Mouse (Mus musculus) thymus, postnatal 4 days (tissue): Measurements from ENCODE around the gene Sptbn1.
A peak's percentile ranks its signal among the peaks of the same experiment; 100 is the strongest.
"Not testable (repeated sequence)": the region's sequence is repeated elsewhere in the genome, so short reads cannot be mapped to it uniquely, and the experiment has no call there.

Source experiments
- DNase-seq: peaks from one replicate; pipeline ENCODE4 v3.0.0; 2021

Gene Sptbn1

DNA sequence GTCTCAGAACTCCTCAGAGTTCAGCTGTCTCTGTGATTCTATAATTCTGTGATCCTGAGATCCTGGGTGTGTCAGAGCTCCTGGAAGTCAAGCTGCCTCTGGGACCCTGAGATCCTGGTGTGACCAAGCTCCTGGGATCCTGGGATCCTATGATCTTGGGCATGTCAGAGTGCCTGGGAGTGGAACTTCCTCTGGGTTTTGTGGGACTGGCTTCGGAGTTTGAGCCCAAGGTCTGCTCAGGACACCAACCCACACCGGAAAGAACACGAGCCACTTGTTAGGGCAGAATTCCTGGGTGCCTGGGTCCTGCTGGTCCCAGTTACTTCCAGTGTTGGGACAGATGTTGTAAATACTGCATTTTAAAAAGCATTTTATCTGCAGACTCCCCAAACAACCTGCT lies 12.8 kb downstream of the Sptbn1 start:
- DNase-seq, result not testable (repeated sequence)

DNA sequence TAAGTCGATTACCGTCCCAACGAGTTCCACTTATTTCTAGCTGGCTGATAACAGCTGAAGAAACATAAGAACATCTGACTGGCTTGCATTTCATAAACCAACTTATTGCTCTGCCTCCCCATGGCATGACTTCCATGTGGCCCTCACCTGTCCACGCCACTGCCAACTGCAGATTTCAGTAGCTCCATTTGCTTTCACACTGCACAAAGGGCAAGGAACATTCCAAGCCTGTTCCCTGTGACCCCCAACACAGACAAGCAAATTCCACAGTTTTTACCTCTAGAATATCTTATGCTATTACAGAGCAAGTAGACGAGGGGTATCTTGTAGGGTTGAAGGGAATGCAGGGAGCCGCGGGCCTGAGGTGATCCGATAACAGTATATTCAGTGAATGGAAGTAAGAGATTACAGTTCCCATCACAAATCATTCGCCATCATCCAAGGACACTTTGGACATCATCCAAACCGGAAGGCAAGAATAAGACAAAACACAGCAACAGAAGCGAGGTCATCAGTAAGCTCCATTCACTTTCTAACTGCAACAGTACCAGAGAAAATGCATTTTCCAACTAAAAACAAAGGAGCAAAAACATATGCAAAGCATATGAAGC lies 16.6 kb downstream of the Sptbn1 start:
- no peak for DNase-seq

DNA sequence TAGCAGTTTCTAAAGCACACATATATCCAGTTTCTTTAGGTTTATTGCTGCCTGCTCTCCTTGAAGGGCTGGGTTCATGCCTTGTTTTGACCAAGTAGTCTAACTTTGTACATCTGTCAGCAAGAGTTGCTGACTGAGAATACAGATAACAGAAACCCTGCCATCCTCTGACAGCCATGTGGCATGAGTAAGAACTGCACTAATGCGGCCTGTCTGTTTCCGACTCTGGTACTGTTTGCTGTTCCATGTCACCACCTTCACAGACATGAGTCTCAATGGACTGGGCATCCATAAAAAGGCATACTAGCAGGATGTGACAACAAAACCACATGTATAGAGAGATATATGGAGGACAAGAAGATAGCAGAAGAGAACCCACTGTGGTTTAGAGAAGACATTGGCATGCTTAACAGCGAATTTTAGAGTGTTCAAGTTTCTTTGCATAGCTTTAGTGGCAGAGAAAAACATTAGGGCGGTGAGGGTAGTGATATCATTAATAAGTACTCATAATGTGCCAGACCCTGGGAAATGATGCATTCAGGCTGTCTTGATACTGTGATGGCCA lies 18.4 kb downstream of the Sptbn1 start:
- no peak for DNase-seq

DNA sequence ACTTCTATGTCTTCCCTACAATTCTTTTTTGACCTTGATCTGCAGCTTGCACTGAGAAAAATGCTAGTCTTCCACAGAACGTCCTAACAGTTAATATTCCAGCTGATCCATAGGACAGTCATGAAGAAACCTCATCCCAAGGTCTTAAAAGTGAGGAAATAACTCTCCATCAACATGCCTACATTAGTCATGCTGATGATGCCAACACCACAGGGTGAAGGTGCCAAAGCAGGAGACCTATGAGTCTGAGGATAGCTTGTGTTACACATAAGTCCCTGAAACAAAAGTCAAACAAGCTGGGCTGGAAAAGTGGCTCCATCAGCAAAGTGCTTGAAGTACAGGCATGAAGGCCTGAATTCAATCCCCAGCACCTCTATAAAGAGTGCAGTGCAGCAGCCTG lies 20.9 kb downstream of the Sptbn1 start:
- DNase-seq, result no peak

DNA sequence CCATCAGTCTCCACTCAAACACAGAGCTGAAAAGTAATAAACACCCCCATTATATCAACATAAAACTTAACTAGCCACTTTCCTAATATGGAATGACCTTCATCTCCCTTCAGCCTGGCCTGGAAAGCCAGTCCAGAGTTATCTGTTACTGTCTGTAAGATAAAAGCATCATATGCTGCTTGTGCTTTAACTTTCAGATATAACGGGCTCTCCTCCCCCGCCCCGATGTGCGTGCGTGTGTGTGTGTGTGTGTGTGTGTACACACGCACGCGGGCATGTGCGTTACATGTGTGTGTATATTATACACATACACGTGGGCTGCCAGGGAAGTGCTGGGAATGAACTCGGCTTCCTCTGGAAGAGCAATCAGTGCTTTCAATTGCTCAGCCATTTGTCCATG lies 21.8 kb downstream of the Sptbn1 start:
- DNase-seq, result no peak

DNA sequence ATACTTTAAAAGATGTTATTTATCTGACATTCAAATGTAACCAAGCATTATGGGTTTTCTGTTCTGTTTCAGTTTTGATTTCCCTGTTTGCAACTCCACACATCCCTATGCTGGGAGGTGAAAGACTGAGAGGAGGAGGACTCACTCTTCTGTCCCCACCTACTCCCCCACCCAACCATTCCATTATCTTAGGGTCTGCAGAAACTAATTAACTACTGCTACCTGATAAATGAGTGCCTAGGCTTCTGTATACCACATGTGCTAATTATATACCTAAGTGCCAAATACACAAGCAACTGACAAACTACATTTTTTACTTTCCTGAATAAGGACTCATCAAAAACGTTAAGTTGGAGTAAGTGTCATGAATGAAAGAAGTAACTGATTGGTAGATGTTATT lies 23.8 kb downstream of the Sptbn1 start:
- no peak for DNase-seq

DNA sequence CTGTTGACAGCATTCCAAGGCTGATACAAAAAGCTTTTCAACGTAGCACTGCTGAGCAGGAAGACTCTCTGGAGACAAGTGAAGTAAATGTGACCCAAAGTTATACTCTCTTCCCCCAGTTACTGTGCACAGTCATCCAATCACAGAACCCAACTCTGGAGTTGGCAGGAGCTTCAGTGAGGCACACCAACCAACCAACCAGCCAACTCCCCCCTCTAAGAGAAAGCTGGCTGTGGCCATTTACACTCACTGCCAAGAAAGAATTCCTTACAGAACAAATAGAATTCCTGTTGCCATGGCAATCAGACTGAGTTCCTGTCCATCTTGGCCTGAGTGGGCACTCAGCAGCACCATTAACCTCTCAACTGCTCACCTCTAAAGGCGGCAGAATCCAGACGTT lies 24.4 kb downstream of the Sptbn1 start:
- no peak for DNase-seq

DNA sequence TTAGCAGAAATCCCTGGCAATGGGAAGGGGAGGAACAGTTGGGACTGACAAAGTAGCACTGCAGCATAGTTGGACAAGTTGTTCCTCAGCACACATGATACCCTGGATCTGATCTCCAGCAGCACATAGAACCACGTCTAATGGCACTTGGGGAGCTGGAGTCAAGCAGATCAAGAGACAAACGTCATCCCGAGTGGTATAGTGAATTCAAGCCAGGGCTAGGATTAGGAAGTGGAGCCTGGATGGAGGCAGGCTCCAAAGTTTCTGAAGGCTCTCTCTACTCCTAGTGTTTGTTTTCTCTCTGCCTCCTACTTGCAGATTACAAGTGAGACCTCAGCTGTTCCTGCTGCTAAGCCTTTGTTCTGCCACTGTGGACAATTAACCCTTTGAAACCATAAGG lies 27.1 kb downstream of the Sptbn1 start:
- DNase-seq, result no peak

DNA sequence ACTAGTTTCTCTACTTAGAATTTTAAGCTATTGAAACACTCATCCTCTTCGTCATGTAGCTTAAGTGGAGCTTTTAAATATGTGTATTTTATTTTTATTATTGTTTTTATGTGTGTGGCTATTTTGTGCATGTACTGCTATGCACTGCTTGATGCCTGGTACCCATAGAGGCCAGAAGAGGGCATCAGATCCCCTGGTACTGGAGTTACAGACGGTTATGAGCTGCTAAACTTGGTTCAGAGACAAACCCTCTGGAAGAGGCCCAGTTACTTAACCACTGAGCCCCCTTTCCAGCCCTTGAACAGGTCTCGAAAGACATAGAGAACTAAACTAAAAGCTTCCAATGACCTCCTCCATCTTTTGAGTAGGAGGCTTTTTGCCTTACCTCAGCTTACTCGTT lies 30.0 kb downstream of the Sptbn1 start:
- peak; percentile 42 for DNase-seq

DNA sequence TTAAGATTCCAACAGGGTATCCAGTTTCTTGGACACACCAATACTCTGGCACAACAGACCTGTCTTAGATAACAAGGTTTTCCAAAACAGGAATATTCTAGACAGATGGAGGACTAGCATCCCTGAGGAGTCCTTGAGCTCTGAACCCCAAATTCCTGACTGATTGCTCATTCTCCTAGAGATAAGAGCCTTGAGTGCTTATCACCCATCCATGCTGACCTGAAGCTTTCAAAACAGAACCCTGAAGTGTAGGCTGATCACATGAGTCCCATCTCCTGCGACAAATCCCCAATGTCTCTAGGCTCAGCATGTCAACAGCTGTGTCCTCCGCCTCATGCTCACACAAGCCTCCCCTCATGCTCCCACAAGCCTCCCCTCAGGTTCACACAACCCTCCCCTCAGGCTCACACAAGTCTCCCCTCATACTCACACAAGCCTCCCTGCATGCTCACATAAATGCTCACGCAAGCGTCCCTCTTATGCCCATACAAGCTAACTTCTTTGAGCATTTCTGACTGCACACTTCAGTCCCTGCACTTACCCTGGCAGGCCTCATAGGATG lies 31.2 kb downstream of the Sptbn1 start:
- no peak for DNase-seq

DNA sequence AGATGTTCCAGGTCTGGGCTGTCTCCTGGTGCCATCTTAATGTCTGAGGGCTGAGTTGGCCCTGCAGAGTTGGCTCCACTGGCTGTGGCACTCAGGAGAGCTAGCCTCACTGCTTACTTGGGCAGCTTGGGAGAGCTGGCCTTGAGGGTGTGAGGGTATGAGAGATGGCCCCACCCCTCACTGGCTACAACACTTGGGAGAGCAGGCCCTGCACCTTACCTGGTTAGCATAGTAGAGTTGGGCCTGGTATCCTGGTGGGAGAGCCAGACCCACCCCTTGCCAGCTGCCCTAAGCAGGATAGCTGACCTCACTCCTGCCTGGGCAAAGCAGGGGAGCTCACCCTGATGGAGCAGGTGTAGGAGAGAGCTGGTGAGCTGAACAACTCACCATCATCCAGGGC lies 32.3 kb downstream of the Sptbn1 start:
- no peak for DNase-seq

DNA sequence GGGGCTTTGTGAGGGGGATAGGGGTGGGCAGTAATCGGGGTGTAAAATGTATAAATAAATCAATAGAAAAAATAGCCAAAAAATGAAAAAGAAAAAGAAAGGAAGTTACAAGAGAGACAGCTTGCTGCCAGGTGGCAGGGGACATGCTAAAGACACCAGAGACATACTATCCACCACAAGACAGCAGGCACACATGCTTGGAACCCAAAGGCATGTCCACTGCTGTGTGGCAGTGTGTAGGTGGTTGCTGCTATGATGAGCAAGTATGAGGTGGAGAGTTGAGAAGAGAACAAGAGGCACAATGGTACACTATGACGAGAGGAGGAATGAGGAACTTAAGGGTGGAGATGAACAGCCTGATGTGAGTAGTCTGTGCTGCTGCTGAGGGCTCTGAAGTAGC lies 32.8 kb downstream of the Sptbn1 start:
- DNase-seq, result no peak

DNA sequence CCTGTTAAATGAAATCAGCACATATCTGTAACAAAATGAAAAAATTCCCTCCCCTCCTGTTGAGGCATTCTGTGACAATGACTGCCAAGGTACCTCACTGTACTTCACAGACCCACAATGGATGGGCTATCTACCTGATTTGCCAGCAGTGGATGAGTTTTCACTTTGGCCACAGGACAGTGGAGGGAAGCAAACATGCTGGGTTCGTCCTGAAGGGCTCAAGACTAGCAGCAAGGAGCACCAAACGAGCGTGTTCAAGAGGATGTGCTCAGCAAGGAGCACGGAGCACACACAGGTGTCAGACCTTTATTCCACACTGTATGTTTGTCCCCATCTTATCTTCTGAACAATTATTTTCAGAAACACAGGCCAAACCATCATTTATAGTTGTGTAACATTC lies 34.0 kb downstream of the Sptbn1 start:
- no peak for DNase-seq

DNA sequence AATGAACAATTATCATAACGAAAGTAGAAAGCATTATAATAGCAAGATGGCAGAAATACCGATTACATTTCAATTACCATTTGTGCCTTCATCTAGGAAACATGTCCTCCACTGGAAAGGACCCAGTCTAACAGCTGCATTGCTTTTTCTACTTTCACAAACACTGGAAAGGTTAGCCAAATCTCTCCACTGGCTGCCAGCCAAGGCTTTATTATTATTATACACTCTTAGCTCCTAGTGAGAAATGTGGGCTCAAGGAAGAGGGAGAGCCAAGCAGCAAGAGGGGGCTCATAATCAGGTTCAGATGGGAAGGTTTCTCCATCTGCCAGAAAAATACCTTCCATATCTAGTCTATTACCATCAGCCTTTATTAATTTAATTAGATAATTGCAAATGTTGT lies 35.9 kb downstream of the Sptbn1 start:
- no peak for DNase-seq

DNA sequence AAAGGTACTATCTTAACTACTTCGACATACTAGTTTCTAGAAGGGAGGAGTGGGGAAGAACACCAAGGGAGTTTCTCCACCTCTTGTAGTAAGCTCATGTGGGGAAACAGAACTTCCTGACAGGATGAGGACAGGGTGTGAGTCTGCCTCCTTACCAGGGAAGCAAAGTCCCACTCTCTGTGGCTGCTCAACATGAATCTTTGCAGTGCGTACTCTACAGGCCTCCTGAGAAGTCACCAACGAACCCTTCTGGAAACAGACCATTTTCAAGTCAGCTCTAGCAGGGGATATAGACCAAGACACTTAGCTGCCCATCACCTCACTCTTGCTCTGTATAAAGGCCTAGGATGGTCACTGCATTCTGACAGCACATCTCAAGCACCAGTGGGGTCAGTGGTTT lies 36.6 kb downstream of the Sptbn1 start:
- DNase-seq, result no peak

DNA sequence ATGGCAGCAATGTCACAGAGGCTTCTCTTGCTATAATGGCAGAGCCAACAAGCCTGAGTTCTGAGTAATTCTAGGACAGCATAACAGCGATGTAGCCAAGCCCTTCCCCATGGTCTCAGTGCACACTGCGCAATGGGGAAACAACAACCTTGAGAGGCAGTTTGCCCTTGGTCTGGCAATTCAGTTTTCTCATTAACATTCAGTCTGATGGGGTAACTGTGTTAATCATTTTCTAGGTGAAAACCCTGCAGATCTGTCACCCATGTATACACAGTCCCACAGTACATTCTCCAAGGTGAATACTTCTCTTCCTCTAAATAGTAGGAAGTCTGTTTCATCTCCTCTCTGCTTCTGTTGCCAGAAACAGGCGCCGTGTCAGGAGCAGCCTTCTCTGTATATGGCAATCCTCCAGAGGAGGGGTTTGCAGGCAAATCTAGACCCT lies 37.6 kb downstream of the Sptbn1 start:
- no peak for DNase-seq

DNA sequence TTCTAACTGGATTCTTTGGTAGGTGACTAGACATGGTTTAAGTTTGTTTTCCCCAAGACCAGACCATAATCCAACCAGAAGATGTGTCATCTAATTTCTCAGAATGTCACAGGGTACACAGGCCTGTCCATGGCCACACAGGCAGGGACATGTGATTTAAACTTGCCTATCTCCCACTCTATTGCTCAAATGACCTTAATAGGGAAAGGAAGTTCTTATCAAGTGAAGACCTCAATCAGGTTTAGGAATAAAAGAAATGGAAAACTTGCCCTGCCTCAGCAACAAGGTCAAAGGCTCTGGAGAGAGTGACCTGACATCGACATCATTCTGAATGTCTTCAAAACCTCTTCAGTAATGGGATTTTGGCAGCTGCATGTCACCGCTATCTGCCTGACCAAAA lies 41.2 kb downstream of the Sptbn1 start:
- no peak for DNase-seq

DNA sequence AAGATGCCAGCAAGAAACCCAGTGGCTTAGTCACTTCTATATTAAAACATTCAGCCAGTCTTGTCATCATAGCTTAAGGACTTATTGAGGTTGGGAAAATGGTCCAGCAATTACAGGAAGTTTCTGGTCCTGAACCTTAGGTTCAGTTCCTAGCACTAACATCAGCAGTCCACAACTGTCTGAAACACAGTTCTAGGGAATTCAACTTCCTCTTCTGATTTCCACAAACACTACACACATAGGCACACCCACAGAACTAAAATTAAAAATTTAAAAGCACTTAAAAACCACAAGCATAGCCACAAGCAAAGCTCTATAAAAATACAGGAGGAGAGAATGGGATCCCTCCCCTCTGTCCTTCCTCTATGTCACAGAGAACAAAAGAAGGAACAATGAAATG lies 43.4 kb downstream of the Sptbn1 start:
- DNase-seq, result no peak

DNA sequence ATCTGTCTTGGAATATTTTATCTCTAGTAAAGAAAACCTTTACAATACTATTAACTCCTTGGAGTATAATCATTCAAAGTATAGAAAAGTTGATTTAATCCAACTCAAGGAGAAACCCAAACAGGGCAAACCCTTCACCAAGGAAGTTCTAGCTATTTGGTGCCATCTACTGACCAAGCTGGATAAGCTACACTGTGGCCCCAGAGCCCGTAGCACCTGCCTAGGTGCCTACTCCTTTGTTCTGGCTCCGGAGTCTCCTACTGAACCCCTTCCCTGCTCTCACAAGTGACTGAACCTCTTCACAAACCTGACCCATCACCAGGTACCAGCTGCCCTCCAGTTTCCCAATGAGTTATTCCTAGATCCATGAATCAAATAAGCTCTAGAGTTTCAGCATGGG lies 45.3 kb downstream of the Sptbn1 start:
- DNase-seq, result peak; percentile 47

DNA sequence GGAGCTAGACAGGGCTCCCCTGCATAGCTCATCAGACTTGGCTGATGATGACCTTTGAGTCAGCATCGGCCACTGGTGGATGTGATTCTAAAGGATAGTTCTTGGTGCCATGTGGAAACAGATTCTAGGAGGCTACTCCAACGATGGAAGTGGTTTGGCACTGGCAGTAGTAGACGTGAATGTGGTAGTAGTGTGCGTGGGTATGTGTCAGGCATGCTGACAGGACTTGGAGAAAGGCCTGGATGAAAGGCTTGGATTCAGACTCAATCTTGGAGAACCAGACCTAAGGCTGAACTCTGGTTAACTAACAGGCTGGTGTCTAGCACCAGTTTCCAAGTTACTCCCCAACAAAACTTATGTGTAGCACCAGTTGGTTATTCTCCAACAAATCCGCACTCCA lies 46.9 kb downstream of the Sptbn1 start:
- DNase-seq, result no peak

DNA sequence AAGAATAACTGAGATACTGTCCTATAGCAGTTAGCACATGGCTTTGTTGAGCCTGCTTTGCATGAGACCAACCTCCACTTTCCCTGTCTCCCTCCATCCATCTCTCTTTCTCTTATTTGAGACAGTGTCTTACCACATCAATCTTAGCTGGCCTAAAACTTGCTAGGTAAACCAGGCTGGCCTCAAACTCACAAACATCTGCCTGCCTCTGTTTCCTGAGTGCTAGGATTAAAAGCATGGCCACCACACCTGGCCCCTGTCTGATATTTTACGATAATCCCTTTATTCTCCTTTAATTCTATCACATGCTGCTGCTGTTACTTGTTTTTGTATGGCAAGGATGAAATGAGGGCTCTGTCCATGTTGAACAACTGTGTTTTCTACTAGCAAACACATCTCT lies 49.6 kb downstream of the Sptbn1 start:
- no peak for DNase-seq

DNA sequence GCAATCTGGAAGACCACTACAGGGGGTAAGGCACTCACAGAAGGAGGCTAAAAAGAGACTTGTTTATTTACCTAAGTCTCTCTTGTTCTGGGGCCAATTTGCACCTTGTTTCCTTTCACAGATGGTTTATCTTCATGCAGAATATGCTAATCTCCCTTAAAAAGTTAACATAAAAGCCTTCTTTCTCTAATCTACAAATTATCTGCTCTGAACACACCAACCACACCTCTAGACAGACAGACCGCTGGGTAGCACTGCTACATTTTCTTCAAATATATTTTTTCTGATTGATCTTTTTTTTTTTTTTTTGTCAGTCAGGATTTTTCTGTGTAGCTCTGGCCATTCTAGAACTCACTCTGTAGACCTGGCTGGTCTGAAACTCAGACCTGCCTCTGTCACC lies 50.5 kb downstream of the Sptbn1 start:
- DNase-seq, result no peak

DNA sequence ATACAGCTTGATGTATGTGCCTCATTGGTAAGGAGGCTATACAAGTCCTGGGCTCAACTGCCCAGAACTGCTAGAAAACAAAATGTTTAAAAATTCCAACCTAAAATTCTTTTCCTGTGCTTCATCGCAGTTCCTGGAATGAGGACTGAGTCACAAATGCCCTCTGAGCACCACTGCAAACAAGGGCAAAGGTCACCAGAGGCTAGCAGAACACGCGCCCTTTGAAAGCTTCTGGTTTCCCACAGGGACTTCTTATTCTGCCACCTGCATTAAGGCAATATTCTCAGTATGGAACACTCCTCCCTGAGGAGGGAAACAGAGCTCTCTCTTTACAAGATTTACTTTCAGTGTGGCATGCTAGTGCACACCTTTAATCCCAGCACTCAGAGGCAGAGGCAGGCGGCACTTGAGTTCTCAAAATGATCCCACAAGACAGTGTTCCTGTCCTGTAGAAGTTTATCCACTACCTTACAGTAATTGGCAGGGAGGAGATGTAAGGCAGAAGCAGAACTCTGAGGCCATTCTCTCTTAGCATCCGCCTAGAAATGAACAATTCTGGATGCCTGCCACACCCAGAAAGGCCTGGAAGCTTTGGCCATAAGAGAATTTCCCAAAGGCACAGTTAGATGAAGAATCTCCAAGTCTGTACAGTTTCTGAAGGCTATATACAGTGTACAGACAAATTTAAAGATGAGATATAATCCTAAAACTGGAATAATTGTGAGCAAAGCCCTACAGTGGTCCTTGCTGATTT lies 56.1 kb downstream of the Sptbn1 start:
- DNase-seq, result no peak

DNA sequence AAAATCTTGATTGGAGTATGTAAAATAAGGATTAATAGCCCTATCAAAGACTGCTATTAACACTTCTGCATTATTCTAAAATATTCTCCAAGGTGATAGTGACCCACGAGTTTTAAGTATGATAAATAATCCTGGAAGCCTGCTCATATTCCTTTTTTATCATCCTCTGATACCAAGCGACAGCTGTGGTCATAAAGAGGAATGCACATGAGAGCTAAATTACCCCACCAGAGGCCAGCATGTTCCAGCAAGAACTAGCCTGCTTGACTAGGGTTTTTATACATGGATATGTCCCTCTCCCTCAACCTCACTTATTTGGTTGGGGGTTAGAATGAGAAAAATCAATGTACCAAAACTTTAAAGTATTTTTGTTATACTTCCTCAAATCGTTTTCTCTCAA lies 56.8 kb downstream of the Sptbn1 start:
- DNase-seq, result no peak
